Mouse (Mus musculus): ENCODE results near the gene Zbtb39. TPM values are rescaled to one million over a fixed set of nuclear protein-coding genes. Genes with fewer than 3 reads are reported as not detected.
"Not testable (repeated sequence)": the region's sequence is repeated elsewhere in the genome, so short reads cannot be mapped to it uniquely, and the experiment has no call there.

The Zbtb39 gene
- polyA plus RNA-seq, 1 experiment from 2014 or later: 7.4 TPM

GRCm38 (mm10) chr10:127766564-127766963, 27.2 kb downstream of the Zbtb39 start:
- ATAC-seq (replicated peaks; ENCODE audit: insufficient number of reproducible peaks, low FRiP score, low TSS enrichment, low read depth) (no peak), DNase-seq (ENCODE audit: low spot score) (no peak)
- 85% methylated on average over 1 of the region's 1 CpGs for WGBS
- Histone ChIP-seq H3K9ac (replicated peaks; ENCODE audit: low read length) (no peak overlapping the region), H3K27ac (replicated peaks; ENCODE audit: low read depth, low read length) (no peak overlapping the region), H3K27me3 (ENCODE audit: control insufficient read depth, insufficient read depth, low read length) (no peaks in the 10 kb centered on the region), H3K9me3 (replicated peaks; ENCODE audit: control insufficient read depth, low read length) (no peaks in the 10 kb centered on the region), H3K4me2 (ENCODE audit: low read depth, low read length) (no peak overlapping the region), H3K4me3 (ENCODE audit: low read depth, low read length) (no peak overlapping the region), H3K36me3 (replicated peaks; ENCODE audit: control insufficient read depth, insufficient read depth, low read depth, low read length) (no peaks in the 10 kb centered on the region), H3K4me1 (ENCODE audit: control insufficient read depth, insufficient read depth, low read length) (no peaks in the 10 kb centered on the region)

DNA sequence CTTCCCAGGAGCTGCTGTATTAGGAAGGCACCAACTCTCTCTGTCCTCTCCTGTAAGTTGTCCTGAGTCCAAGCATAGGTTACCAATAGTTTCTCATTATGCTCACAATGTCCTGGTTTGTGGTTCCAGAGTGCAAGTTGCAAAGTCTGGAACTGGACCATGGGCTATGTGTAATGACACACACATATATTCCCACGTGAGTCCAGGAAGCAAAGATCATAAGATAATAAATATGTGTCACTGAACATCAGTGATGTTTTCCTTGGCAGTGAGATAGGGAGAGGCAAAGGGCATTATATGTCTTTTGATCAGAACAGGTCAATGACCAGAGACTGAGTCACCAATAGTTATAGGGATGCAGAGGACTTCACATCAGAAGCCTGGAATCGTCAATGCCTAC, 36.7 kb downstream of the Zbtb39 start, which contains the start of gene Rdh9:
TSS of gene Rdh9 (plus strand) at position 376 of the 400 bp plus-strand sequence.
- WGBS: 86% methylated on average over 2 of the region's 2 CpGs
- Histone ChIP-seq H3K36me3 (replicated peaks; ENCODE audit: control insufficient read depth, insufficient read depth, low read depth, low read length) (no peaks in the 10 kb centered on the region), H3K27ac (replicated peaks; ENCODE audit: low read depth, low read length) (no peak within 1 kb of the TSS), H3K9me3 (replicated peaks; ENCODE audit: control insufficient read depth, low read length) (no peaks in the 10 kb centered on the region), H3K27me3 (ENCODE audit: control insufficient read depth, insufficient read depth, low read length) (no peaks in the 10 kb centered on the region), H3K9ac (replicated peaks; ENCODE audit: low read length) (no peak within 1 kb of the TSS), H3K4me3 (ENCODE audit: low read depth, low read length) (no peak within 1 kb of the TSS), H3K4me1 (ENCODE audit: control insufficient read depth, insufficient read depth, low read length) (no peaks in the 10 kb centered on the region), H3K4me2 (ENCODE audit: low read depth, low read length) (no peak within 1 kb of the TSS)
- ATAC-seq (replicated peaks; ENCODE audit: insufficient number of reproducible peaks, low FRiP score, low TSS enrichment, low read depth): no peak
- DNase-seq (ENCODE audit: low spot score): no peak

DNA sequence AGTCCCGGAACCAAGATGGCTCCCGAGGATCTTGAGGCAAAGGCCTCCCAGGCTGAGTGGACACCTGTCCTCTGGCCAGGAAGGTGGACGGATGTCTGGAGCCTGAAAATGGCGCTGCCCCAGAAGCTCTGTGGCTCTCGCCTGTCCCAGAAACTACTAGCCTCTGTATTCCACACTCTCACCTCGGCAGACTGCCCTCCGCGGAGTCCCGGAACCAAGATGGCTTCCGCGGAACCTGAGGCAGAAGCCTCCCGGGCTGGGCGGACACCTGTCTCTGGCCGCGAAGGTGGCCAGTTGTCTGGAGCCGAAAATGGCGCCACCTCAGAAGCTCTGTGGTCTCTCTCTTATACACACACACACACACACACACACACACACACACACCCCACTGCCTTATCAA, 43.0 kb downstream of the Zbtb39 start:
- not testable (repeated sequence) for H3K27ac ChIP-seq (replicated peaks; ENCODE audit: low read depth, low read length); ATAC-seq (replicated peaks; ENCODE audit: insufficient number of reproducible peaks, low FRiP score, low TSS enrichment, low read depth); H3K4me2 ChIP-seq (ENCODE audit: low read depth, low read length); H3K4me1 ChIP-seq (ENCODE audit: control insufficient read depth, insufficient read depth, low read length); H3K9ac ChIP-seq (replicated peaks; ENCODE audit: low read length); H3K9me3 ChIP-seq (replicated peaks; ENCODE audit: control insufficient read depth, low read length); H3K4me3 ChIP-seq (ENCODE audit: low read depth, low read length); H3K27me3 ChIP-seq (ENCODE audit: control insufficient read depth, insufficient read depth, low read length); DNase-seq (ENCODE audit: low spot score); H3K36me3 ChIP-seq (replicated peaks; ENCODE audit: control insufficient read depth, insufficient read depth, low read depth, low read length)
- 95% methylated on average over 17 of the region's 17 CpGs for WGBS

DNA sequence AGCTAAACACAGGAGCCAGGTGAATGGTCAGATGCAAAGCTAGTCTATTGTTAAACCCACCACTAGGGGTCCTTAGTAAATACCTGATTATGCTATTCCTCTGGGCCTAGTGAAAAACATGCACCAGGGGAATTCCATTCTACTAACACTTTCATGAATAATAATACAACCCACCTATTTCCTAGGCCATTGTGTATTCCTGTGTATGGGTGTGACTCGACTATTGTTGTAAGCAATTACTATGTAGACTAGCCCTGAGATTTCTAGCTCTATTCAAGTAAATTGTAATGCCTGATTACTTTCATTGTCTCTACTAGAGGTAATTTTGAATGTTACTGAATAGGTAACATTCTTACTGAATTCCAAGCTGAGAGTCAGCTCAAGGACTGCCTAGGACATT, 46.1 kb downstream of the Zbtb39 start:
- 84% methylated on average over 1 of the region's 1 CpGs for WGBS
- H3K9ac ChIP-seq (replicated peaks; ENCODE audit: low read length); H3K4me1 ChIP-seq (ENCODE audit: control insufficient read depth, insufficient read depth, low read length): not testable (repeated sequence)

More for the DNA sequence above, 46.1 kb downstream of the Zbtb39 start:
- H3K4me3 ChIP-seq (ENCODE audit: low read depth, low read length); H3K4me2 ChIP-seq (ENCODE audit: low read depth, low read length); H3K36me3 ChIP-seq (replicated peaks; ENCODE audit: control insufficient read depth, insufficient read depth, low read depth, low read length); DNase-seq (ENCODE audit: low spot score); H3K9me3 ChIP-seq (replicated peaks; ENCODE audit: control insufficient read depth, low read length); H3K27ac ChIP-seq (replicated peaks; ENCODE audit: low read depth, low read length); H3K27me3 ChIP-seq (ENCODE audit: control insufficient read depth, insufficient read depth, low read length); ATAC-seq (replicated peaks; ENCODE audit: insufficient number of reproducible peaks, low FRiP score, low TSS enrichment, low read depth): not testable (repeated sequence)

Other genes with a start within 250 kb of the Zbtb39 start
- 0.49 TPM in 1 of 2 replicates, not detected in the other for gene Stac3, start 237.9 kb upstream of the Zbtb39 start, polyA plus RNA-seq (2014; fragmentation: Nextera tagmentation; extraction: Ambion mirVana)
- 2.1 and 2.8 TPM in 2 replicates for gene Ndufa4l2, start 224.6 kb upstream of the Zbtb39 start, polyA plus RNA-seq (2014; fragmentation: Nextera tagmentation; extraction: Ambion mirVana)
- 68.7 and 73.5 TPM in 2 replicates for gene Shmt2, start 217.1 kb upstream of the Zbtb39 start, polyA plus RNA-seq (2014; fragmentation: Nextera tagmentation; extraction: Ambion mirVana)
- gene Nxph4, start 205.0 kb upstream of the Zbtb39 start, polyA plus RNA-seq (2014; fragmentation: Nextera tagmentation; extraction: Ambion mirVana): 4.4 and 6.9 TPM in 2 replicates
- 55.5 and 59.0 TPM in 2 replicates for gene Lrp1, start 118.4 kb upstream of the Zbtb39 start, polyA plus RNA-seq (2014; fragmentation: Nextera tagmentation; extraction: Ambion mirVana)
- 8.1 and 8.2 TPM in 2 replicates for gene Stat6, start 96.6 kb upstream of the Zbtb39 start, polyA plus RNA-seq (2014; fragmentation: Nextera tagmentation; extraction: Ambion mirVana)
- 11.2 and 11.7 TPM in 2 replicates for gene Nemp1, start 72.6 kb upstream of the Zbtb39 start, polyA plus RNA-seq (2014; fragmentation: Nextera tagmentation; extraction: Ambion mirVana)
- 8.0 and 9.3 TPM in 2 replicates for gene Nab2, start 71.0 kb upstream of the Zbtb39 start, polyA plus RNA-seq (2014; fragmentation: Nextera tagmentation; extraction: Ambion mirVana)
- 0.40 and 0.55 TPM in 2 replicates for gene Myo1a, start 34.4 kb upstream of the Zbtb39 start, polyA plus RNA-seq (2014; fragmentation: Nextera tagmentation; extraction: Ambion mirVana)
- 1.9 and 2.9 TPM in 2 replicates for gene Tac2, start 15.1 kb upstream of the Zbtb39 start, polyA plus RNA-seq (2014; fragmentation: Nextera tagmentation; extraction: Ambion mirVana)
- gene Gpr182, start 12.2 kb downstream of the Zbtb39 start, polyA plus RNA-seq (2014; fragmentation: Nextera tagmentation; extraction: Ambion mirVana): 0.28 and 0.45 TPM in 2 replicates
- gene Rdh1, start 20.2 kb downstream of the Zbtb39 start, polyA plus RNA-seq (2014; fragmentation: Nextera tagmentation; extraction: Ambion mirVana): not detected in 2 replicates
- not detected in 2 replicates for gene Rdh16f1, start 20.2 kb downstream of the Zbtb39 start, polyA plus RNA-seq (2014; fragmentation: Nextera tagmentation; extraction: Ambion mirVana)
- gene Rdh9, start 36.8 kb downstream of the Zbtb39 start, polyA plus RNA-seq (2014; fragmentation: Nextera tagmentation; extraction: Ambion mirVana): not detected in 2 replicates
- not detected in 2 replicates for gene Rdh16, start 61.6 kb downstream of the Zbtb39 start, polyA plus RNA-seq (2014; fragmentation: Nextera tagmentation; extraction: Ambion mirVana)
- gene Rdh19, start 110.4 kb downstream of the Zbtb39 start, polyA plus RNA-seq (2014; fragmentation: Nextera tagmentation; extraction: Ambion mirVana): not detected in 2 replicates
- gene Rdh16f2, start 126.9 kb downstream of the Zbtb39 start, polyA plus RNA-seq (2014; fragmentation: Nextera tagmentation; extraction: Ambion mirVana): not detected in 2 replicates
- gene Rdh7, start 149.3 kb downstream of the Zbtb39 start, polyA plus RNA-seq (2014; fragmentation: Nextera tagmentation; extraction: Ambion mirVana): not detected in 2 replicates
- gene Sdr9c7, start 159.0 kb downstream of the Zbtb39 start, polyA plus RNA-seq (2014; fragmentation: Nextera tagmentation; extraction: Ambion mirVana): not detected in 2 replicates